Mouse (Mus musculus) liver, embryonic 16.5 days (tissue): ENCODE data around the gene Msl1. TPM values are rescaled to one million over a fixed set of nuclear protein-coding genes. Genes with fewer than 3 reads are reported as not detected.

Experiments
- ATAC-seq: fragments of 200-750 bp; cut with Nextera tagmentation; 2 replicates; pipeline ENCODE4 v1.8.0; 2017; ENCODE audit warnings: low read depth, mild to moderate bottlenecking, moderate number of reproducible peaks, moderate library complexity
- H3K27ac ChIP-seq: fragments of 300-500 bp; sonication (generic); 2 replicates; pipeline ENCODE4 v1.5.1; 2014; ENCODE audit warnings: mild to moderate bottlenecking, low read length
- H3K27me3 ChIP-seq: fragments of 300-500 bp; sonication (generic); 2 replicates; pipeline ENCODE4 v1.6.1; 2014; ENCODE audit warnings: low read depth, low read length, mixed read lengths; ENCODE audit not compliant: control insufficient read depth, insufficient read depth
- H3K36me3 ChIP-seq: fragments of 300-500 bp; sonication (generic); 2 replicates; pipeline ENCODE4 v1.6.1; 2014; ENCODE audit warnings: mild to moderate bottlenecking; ENCODE audit not compliant: control insufficient read depth, insufficient read depth
- H3K4me1 ChIP-seq: fragments of 300-500 bp; sonication (generic); 2 replicates; pipeline ENCODE4 v1.6.1; 2014; ENCODE audit warnings: low read depth, low read length, mixed read lengths; ENCODE audit not compliant: control insufficient read depth
- H3K4me2 ChIP-seq: fragments of 300-500 bp; sonication (generic); 2 replicates; pipeline ENCODE4 v1.6.1; 2014; ENCODE audit warnings: low read depth, low read length, mixed read lengths
- H3K4me3 ChIP-seq: fragments of 300-500 bp; sonication (generic); 2 replicates; pipeline ENCODE4 v1.5.1; 2014; ENCODE audit warnings: low read depth, mild to moderate bottlenecking, low read length
- H3K9ac ChIP-seq: fragments of 300-500 bp; sonication (generic); 2 replicates; pipeline ENCODE4 v1.6.1; 2014; ENCODE audit warnings: low read depth, low read length
- H3K9me3 ChIP-seq: fragments of 300-500 bp; sonication (generic); replicated peaks from 2 replicates; pipeline ENCODE4 v1.6.1; 2016; ENCODE audit warnings: low read length; ENCODE audit not compliant: control insufficient read depth
- WGBS: fragments of 180-500 bp; shearing (Covaris S2); extraction: QIAGEN DNeasy Blood & Tissue Kit; methylation state at CpG from one replicate; pipeline ENCODE4 v1.1.7; 2014; ENCODE audit not compliant: insufficient replicate concordance; 5-methylcytosine and 5-hydroxymethylcytosine counted together
- polyA plus RNA-seq: library from polyadenylated mRNA; unstranded; fragments of >200 nt; fragmentation: Nextera tagmentation; extraction: Ambion mirVana; gene quantifications from 2 replicates; pipeline ENCODE4 v1.2.1, GENCODE M21; 2015

Gene Msl1
- polyA plus RNA-seq, 1 experiment from 2014 or later: 5.3 TPM

DNA sequence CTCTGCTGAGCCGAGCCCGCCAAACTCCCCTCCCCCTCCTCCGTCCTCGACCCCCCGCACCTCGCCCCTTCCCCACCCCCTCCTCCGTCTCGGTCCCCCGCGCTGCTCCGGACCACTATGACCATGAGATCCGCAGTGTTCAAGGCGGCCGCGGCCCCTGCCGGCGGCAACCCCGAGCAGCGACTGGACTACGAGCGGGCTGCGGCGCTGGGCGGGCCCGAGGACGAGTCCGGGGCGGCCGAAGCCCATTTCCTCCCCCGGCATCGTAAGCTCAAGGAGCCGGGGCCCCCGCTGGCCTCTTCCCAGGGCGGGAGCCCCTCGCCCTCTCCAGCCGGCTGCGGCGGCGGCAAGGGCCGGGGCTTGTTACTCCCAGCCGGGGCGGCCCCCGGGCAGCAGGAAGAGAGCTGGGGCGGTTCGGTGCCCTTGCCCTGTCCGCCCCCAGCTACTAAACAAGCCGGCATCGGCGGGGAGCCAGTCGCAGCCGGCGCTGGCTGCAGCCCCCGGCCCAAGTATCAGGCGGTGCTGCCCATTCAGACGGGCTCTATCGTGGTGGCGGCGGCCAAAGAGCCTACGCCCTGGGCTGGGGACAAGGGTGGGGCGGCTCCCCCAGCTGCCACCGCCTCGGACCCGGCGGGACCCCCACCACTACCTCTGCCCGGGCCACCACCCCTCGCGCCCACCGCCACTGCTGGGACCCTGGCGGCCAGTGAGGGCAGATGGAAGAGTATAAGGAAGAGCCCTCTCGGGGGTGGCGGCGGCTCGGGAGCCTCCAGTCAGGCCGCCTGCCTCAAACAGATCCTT is 598 bp downstream of the Msl1 start:
- Histone ChIP-seq H3K4me2 (peak overlapping the region; percentile 97), H3K27ac (peak overlapping the region; percentile 97), H3K27me3 (no peaks in the 10 kb centered on the region), H3K36me3 (peaks cover 12% of the 10 kb centered on the region), H3K4me1 (peaks cover 33% of the 10 kb centered on the region), H3K9me3 (no peaks in the 10 kb centered on the region), H3K9ac (peak overlapping the region; percentile 97), H3K4me3 (peak overlapping the region; percentile 91)
- peak; percentile 58 for ATAC-seq
- WGBS: under 1% methylated on average over 70 of the region's 74 CpGs

DNA sequence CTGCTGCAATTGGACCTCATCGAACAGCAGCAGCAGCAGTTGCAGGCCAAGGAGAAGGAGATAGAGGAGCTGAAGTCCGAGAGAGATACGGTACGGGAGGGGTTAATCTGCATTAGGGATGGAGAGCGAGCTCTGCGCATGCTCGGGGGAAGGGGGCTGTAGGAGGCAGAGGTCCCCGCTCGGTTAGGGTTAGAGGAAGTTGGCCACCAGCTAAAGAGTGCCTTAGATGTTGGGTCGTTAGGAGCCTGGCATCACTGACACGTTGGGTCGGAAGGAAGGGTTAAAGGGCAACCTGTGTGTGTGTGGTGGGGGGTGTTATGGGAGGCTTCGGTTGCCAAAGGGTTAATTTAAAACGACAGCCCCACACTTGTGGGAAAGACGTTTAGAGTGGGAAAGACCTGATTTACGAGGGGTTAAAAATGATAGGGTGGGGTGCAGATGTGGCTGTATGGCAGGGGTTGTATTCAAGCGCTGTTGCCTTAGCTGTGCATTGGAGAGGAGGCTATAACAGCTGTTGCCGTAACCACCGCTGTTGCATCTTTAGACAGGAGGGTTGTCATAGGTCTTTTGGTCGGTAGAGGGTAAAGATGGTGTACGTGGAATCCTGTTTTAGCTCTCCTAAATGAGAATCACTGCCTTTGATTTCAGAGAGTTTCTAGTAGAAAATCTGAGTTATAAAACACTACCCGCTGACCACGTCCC is 1.4 kb downstream of the Msl1 start:
- Histone ChIP-seq H3K9me3 (no peaks in the 10 kb centered on the region), H3K4me2 (peak overlapping the region; percentile 97), H3K27me3 (no peaks in the 10 kb centered on the region), H3K36me3 (peaks cover 16% of the 10 kb centered on the region), H3K4me3 (peak overlapping the region; percentile 91), H3K4me1 (peaks cover 29% of the 10 kb centered on the region), H3K9ac (peak overlapping the region; percentile 97), H3K27ac (peak overlapping the region; percentile 97)
- 3% methylated on average over 23 of the region's 23 CpGs for WGBS
- ATAC-seq: 0 out of 2 replicates have a peak, but pooled peaks have one; percentile 1

GRCm38 (mm10) chr11:98797306-98797705 is 2.0 kb downstream of the Msl1 start:
- H3K4me1 ChIP-seq: peaks cover 28% of the 10 kb centered on the region
- 10% methylated on average over 5 of the region's 5 CpGs for WGBS
- H3K27ac ChIP-seq: no peak overlapping the region
- H3K9ac ChIP-seq: peak overlapping the region; percentile 97
- no peaks in the 10 kb centered on the region for H3K9me3 ChIP-seq
- H3K27me3 ChIP-seq: no peaks in the 10 kb centered on the region
- peak overlapping the region; percentile 97 for H3K4me2 ChIP-seq
- peak overlapping the region; percentile 91 for H3K4me3 ChIP-seq
- no peak for ATAC-seq
- peaks cover 17% of the 10 kb centered on the region for H3K36me3 ChIP-seq

DNA sequence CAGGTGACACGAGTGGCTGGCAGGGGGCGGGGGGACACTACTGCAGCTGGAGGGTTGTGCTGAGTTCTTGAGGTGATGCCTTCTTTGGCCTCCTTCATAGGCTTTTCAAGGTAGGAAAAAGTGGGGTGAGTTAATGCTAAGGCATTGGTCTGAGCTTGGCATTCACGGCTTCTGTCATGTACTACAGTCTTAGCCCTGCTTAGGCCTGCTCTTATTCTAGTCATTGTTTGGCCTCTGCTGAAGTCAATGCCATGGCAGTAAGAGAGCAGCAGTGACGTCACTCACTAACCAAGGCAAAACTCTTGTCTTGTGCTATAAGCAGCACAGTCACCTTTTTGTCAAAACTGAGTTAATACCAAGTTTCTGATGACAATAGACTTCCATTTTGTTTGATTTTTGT is 2.6 kb downstream of the Msl1 start:
- no peak for ATAC-seq
- Histone ChIP-seq H3K9me3 (no peaks in the 10 kb centered on the region), H3K36me3 (peaks cover 23% of the 10 kb centered on the region), H3K9ac (no peak overlapping the region), H3K4me2 (peak overlapping the region; percentile 97), H3K27ac (no peak overlapping the region), H3K4me1 (peaks cover 28% of the 10 kb centered on the region), H3K27me3 (no peaks in the 10 kb centered on the region), H3K4me3 (peak overlapping the region; percentile 91)
- 63% methylated on average over 4 of the region's 4 CpGs for WGBS

DNA sequence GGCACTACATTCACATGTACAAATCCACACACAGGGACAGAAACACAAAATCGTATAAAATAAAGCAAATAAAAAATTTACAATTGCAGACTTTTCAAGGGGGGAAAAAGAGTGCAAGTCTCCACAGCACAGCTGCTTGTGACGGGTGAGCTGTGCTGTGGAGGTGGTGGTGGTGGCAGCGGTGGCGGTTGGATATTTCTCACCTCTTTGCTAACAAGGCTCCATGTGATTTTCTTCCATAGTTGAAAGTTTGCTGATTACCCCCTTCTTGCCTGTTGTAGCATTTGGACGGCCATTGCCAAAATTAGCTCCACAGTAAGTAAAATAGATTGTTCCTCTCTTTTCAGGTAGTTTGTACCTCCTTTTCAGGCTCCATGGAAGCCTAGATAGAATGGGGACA is 9.3 kb downstream of the Msl1 start, which contains the start of gene Casc3:
Gene Casc3 (plus strand): TSS at position 301 of the 400 bp plus-strand sequence.
- Histone ChIP-seq H3K27ac (no peak within 1 kb of the TSS), H3K9me3 (no peaks in the 10 kb centered on the region), H3K9ac (no peak within 1 kb of the TSS), H3K4me3 (no peak within 1 kb of the TSS), H3K4me2 (no peak within 1 kb of the TSS), H3K27me3 (no peaks in the 10 kb centered on the region), H3K36me3 (peaks cover 51% of the 10 kb centered on the region), H3K4me1 (peaks cover 7% of the 10 kb centered on the region)
- WGBS: 82% methylated on average over 5 of the region's 5 CpGs
- no peak for ATAC-seq

DNA sequence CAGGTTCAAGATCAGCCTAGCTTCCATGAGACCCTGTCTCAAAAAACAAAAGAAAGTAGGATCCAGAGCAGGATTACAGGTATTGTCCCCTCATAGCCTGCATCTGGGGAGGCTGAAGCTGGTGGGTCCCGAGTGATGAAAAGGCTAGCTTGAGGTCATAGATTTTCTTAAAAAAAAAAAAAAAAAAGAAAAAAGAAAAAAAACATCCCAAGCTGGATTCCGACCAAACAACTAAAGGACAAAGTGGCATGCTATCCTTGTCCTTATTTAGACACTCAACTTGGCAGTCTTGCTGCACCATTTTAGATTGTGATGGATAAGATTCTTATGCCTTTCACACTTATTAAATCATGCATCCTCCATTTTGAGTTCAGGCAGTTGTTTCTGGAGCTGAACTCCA is 13.1 kb downstream of the Msl1 start:
- H3K9me3 ChIP-seq: no peaks in the 10 kb centered on the region
- 63% methylated on average over 2 of the region's 2 CpGs for WGBS
- H3K27ac ChIP-seq: peak overlapping the region; percentile 72; the same call in 1 of the 2 replicates
- H3K27me3 ChIP-seq: no peaks in the 10 kb centered on the region
- no peak for ATAC-seq
- H3K4me2 ChIP-seq: peak overlapping the region; percentile 72; the same call in 1 of the 2 replicates
- H3K4me3 ChIP-seq: no peak overlapping the region
- peaks cover 16% of the 10 kb centered on the region for H3K4me1 ChIP-seq
- H3K36me3 ChIP-seq: peaks cover 39% of the 10 kb centered on the region
- H3K9ac ChIP-seq: no peak overlapping the region; the same call in 1 of the 2 replicates

DNA sequence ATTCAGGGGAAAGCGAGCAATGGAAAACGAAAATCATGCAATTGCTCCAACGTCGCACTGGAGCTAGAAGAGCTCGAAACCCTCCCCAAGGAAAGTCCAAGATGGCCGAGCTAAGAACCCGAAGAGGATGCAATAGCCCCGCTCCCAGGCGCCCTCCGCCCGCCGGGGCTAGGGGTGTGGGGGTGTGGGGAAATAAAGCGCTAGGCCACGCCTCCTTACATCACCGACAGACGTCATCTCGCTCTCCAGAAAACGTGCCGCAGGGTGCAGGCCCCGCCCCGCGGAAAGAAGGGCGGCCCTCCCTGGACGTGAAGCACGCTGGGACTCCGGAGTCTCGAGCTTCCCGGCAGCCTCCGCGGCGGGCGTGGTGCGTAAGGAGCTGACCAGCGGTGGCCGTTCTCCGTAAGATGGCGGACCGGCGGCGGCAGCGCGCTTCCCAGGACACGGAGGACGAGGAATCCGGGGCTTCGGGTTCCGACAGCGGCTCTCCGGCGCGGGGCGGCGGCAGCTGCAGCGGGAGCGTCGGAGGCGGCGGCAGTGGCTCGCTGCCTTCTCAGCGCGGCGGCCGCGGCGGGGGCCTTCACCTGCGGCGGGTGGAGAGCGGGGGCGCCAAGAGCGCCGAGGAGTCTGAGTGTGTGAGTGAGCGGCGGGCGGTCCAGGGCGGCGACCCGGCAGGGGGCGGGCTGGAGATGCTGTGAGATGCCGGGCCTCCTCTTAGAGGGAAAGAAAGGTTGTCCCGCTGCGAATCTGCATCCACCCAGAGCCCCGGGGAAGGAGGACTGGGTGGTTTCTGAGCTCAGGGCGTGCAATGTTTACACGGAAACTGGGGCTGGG is 14.4 kb downstream of the Msl1 start:
- Histone ChIP-seq H3K4me2 (peak overlapping the region; percentile 74), H3K4me1 (peaks cover 16% of the 10 kb centered on the region), H3K4me3 (peak overlapping the region; percentile 98), H3K9me3 (no peaks in the 10 kb centered on the region), H3K36me3 (peaks cover 26% of the 10 kb centered on the region), H3K27me3 (no peaks in the 10 kb centered on the region), H3K9ac (peak overlapping the region; percentile 97), H3K27ac (peak overlapping the region; percentile 98)
- peak; percentile 98 for ATAC-seq
- under 1% methylated on average over 77 of the region's 84 CpGs for WGBS

DNA sequence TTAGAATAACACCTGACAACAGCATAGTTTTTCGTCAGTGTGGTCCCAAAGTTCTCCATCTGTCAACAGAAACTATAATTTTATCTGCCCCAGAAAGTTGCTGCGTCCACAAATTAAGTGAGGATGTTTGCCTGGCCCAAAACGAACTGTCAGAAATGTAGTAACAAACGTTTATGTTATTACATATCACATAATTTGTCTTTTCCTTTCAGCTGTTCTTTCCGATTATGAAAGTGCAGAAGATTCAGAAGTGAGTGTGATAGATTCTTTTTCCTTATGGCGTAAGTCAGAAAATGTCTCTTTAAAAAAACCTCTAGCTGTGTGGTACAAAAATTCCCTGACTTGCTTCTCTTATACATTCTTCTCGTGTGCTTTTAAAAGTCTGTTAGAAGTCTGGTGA is 15.4 kb downstream of the Msl1 start:
- H3K9me3 ChIP-seq: no peaks in the 10 kb centered on the region
- 55% methylated on average over 7 of the region's 7 CpGs for WGBS
- H3K36me3 ChIP-seq: peaks cover 24% of the 10 kb centered on the region
- ATAC-seq: no peak
- H3K9ac ChIP-seq: peak overlapping the region; percentile 97
- H3K4me2 ChIP-seq: peak overlapping the region; percentile 74
- no peaks in the 10 kb centered on the region for H3K27me3 ChIP-seq
- peaks cover 16% of the 10 kb centered on the region for H3K4me1 ChIP-seq
- peak overlapping the region; percentile 98 for H3K27ac ChIP-seq
- peak overlapping the region; percentile 98 for H3K4me3 ChIP-seq
